Mouse (Mus musculus) retina, postnatal 1 day (tissue): Measurements from ENCODE around the gene Mettl9.
A peak's percentile ranks its signal among the peaks of the same experiment; 100 is the strongest.

Experiments used
- DNase-seq: peaks from one replicate; pipeline ENCODE4 v3.0.0-alpha.2; 2012

Mettl9 gene

GRCm38 (mm10) chr7:121045671-121046453, 11.6 kb downstream of the Mettl9 start:
- DNase-seq = no peak

- DNase-seq = no peak
Observed at GRCm38 (mm10) chr7:121047624-121048023, 13.4 kb downstream of the Mettl9 start.

- DNase-seq = no peak
Observed at GRCm38 (mm10) chr7:121053071-121053470, 18.8 kb downstream of the Mettl9 start.

GRCm38 (mm10) chr7:121059477-121060218, 25.4 kb downstream of the Mettl9 start:
- no peak for DNase-seq

GRCm38 (mm10) chr7:121064309-121064708, 30.1 kb downstream of the Mettl9 start:
- DNase-seq = peak; percentile 32

- DNase-seq = no peak
Observed at GRCm38 (mm10) chr7:121071276-121071675, 37.0 kb downstream of the Mettl9 start.

GRCm38 (mm10) chr7:121072506-121072905, 38.3 kb downstream of the Mettl9 start:
- DNase-seq = no peak

- DNase-seq = peak; percentile 19
Observed at GRCm38 (mm10) chr7:121074281-121074680, 40.0 kb downstream of the Mettl9 start, which contains the start of gene Igsf6. Gene Igsf6, minus strand, starts transcription at chr7:121074572.

GRCm38 (mm10) chr7:121074801-121075400, 40.7 kb downstream of the Mettl9 start:
- no peak for DNase-seq

GRCm38 (mm10) chr7:121075416-121075815, 41.2 kb downstream of the Mettl9 start:
- no peak for DNase-seq

GRCm38 (mm10) chr7:121077311-121077710, 43.1 kb downstream of the Mettl9 start:
- no peak for DNase-seq

GRCm38 (mm10) chr7:121077829-121078228, 43.6 kb downstream of the Mettl9 start:
- DNase-seq = peak; percentile 84

- no peak for DNase-seq
Observed at GRCm38 (mm10) chr7:121081350-121081749, 47.1 kb downstream of the Mettl9 start, which contains the start of gene Otoa. Gene Otoa, plus strand, starts transcription at chr7:121081650.

GRCm38 (mm10) chr7:121081816-121082215, 47.6 kb downstream of the Mettl9 start:
- DNase-seq = no peak

GRCm38 (mm10) chr7:121082949-121083513, 48.8 kb downstream of the Mettl9 start:
- peak; percentile 9 for DNase-seq

- DNase-seq = peak; percentile 28
Observed at GRCm38 (mm10) chr7:121084840-121085453, 50.7 kb downstream of the Mettl9 start.

GRCm38 (mm10) chr7:121085500-121085899, 51.3 kb downstream of the Mettl9 start:
- DNase-seq = peak; percentile 56

- no peak for DNase-seq
Observed at GRCm38 (mm10) chr7:121088745-121089144, 54.5 kb downstream of the Mettl9 start.

GRCm38 (mm10) chr7:121090748-121091147, 56.5 kb downstream of the Mettl9 start:
- DNase-seq = no peak

- no peak for DNase-seq
Observed at GRCm38 (mm10) chr7:121093026-121093425, 58.8 kb downstream of the Mettl9 start.

- DNase-seq = no peak
Observed at GRCm38 (mm10) chr7:121098614-121099389, 64.6 kb downstream of the Mettl9 start.

GRCm38 (mm10) chr7:121107851-121108250, 73.6 kb downstream of the Mettl9 start:
- no peak for DNase-seq
